In the genomic region with DNA sequence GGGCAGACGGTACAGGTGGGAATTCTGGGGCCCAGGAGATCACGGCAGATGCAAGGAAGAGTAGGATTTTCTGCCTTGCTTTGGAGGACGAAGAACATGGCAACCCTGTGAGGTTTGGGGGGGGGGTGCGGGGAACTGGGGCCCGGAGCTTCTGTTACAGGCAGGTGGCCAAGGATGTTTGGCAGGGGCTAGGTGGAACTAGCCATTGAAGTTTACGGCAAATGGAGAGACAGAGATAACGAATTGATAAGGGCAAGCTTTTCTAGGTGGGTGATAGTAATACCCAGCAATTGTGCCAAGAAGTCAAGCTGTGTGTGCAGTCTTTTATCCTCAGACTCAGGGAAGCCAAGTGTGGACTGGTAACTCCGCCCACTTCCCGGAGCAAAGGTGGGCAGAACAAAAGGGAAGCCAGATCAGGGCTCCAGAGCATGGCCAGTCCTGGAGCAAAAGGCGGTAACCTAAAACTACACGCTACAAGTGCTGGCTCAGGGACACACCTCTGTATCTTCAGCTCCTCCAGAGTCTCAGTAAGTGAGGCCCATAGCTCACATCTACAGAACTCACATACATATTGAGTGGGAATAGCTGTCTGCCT, we compare ENCODE assay signal across 19 mouse cellular contexts. TPM values are rescaled to one million over a fixed set of nuclear protein-coding genes. Genes with fewer than 3 reads are reported as not detected.
DNase-seq lines count a peak whose midpoint lies in the region; ATAC-seq lines count a peak whose summit lies in the region.
"Had no signal": no experiment of that assay in that cellular context is flagged by ENCODE, and none has a peak within 500 bp of the region (broad histone marks: within the 10 kb centered on the region; RNA-seq: fewer than 3 reads in every experiment).

No protein-coding gene starts in this region.

- H3K36me3 ChIP-seq in hindbrain, embryonic 10.5 days, result no peaks in the 10 kb centered on the region
- H3K36me3 ChIP-seq in hindbrain, embryonic 12.5 days, result no peaks in the 10 kb centered on the region
- H3K36me3 ChIP-seq in intestine, embryonic 16.5 days (ENCODE audit: control insufficient read depth, insufficient read depth, low read length), result no peaks in the 10 kb centered on the region
- H3K36me3 ChIP-seq: heart, embryonic 13.5 days; limb, embryonic 12.5 days; liver, embryonic 15.5 days had no signal

- no peaks in the 10 kb centered on the region for H3K27me3 ChIP-seq in hindbrain, embryonic 10.5 days (ENCODE audit: insufficient read depth, poor library complexity, severe bottlenecking)
- no peaks in the 10 kb centered on the region for H3K27me3 ChIP-seq in hindbrain, embryonic 12.5 days
- H3K27me3 ChIP-seq in intestine, embryonic 16.5 days (replicated peaks; ENCODE audit: control insufficient read depth, insufficient read depth, low read length), result no peaks in the 10 kb centered on the region
- H3K27me3 ChIP-seq: heart, embryonic 13.5 days; limb, embryonic 12.5 days; liver, embryonic 15.5 days had no signal

- H3K9ac ChIP-seq in hindbrain, embryonic 12.5 days, result no peak overlapping the region
- no peak overlapping the region for H3K9ac ChIP-seq in intestine, embryonic 16.5 days (ENCODE audit: low read depth, low read length)
- H3K9ac ChIP-seq: forebrain, postnatal 0 days; heart, embryonic 13.5 days; limb, embryonic 12.5 days; liver, embryonic 15.5 days had no signal

- no peak overlapping the region for H3K4me3 ChIP-seq in hindbrain, embryonic 10.5 days
- H3K4me3 ChIP-seq in hindbrain, embryonic 12.5 days, result no peak overlapping the region
- no peak overlapping the region for H3K4me3 ChIP-seq in intestine, embryonic 16.5 days (ENCODE audit: low read length)
- H3K4me3 ChIP-seq: heart, embryonic 13.5 days; limb, embryonic 12.5 days; liver, embryonic 15.5 days had no signal

- H3K4me1 ChIP-seq in hindbrain, embryonic 10.5 days (replicated peaks), result peaks cover 28% of the 10 kb centered on the region
- H3K4me1 ChIP-seq in hindbrain, embryonic 12.5 days, result peaks cover 20% of the 10 kb centered on the region
- peaks cover 18% of the 10 kb centered on the region for H3K4me1 ChIP-seq in intestine, embryonic 16.5 days (ENCODE audit: control insufficient read depth, insufficient read depth, low read length)

- WGBS in hindbrain, embryonic 10.5 days, result 61% methylated on average over 11 of the region's 11 CpGs
- WGBS in hindbrain, embryonic 12.5 days, result 62% methylated on average over 11 of the region's 11 CpGs
- 47% methylated on average over 11 of the region's 11 CpGs for WGBS in intestine, embryonic 16.5 days

- H3K4me2 ChIP-seq in hindbrain, embryonic 12.5 days (replicated peaks), result no peak overlapping the region
- no peak overlapping the region for H3K4me2 ChIP-seq in intestine, embryonic 16.5 days (ENCODE audit: low read depth, low read length)
- H3K4me2 ChIP-seq: heart, embryonic 13.5 days; limb, embryonic 12.5 days; liver, embryonic 15.5 days had no signal

- DNase-seq in hindbrain, embryonic 10.5 days (ENCODE audit: low spot score), result no peak
- DNase-seq in thymus, postnatal 14 days, result peak; percentile 52
- no peak for DNase-seq in thymus, adult 18-20 months
- DNase-seq in thymus, postnatal 4 days, result peak; percentile 61
- DNase-seq in spleen, postnatal 36 days (ENCODE audit: low spot score in 2 of 2), result no peak
- no peak for DNase-seq in frontal cortex, adult 2 months (ENCODE audit: extremely low spot score in 1 of 2, low spot score in 1 of 2)
- DNase-seq: B cell, adult 2 months; cerebellum, adult 11 months; forebrain, postnatal 0 days; gastrocnemius, postnatal 25 days; kidney, postnatal 36 days; layer of hippocampus, postnatal 36 days; right cerebral cortex, postnatal 14 days had no signal

- peak overlapping the region; percentile 13; the same call in 1 of the 2 replicates for H3K27ac ChIP-seq in hindbrain, embryonic 10.5 days
- no peak overlapping the region for H3K27ac ChIP-seq in hindbrain, embryonic 12.5 days
- peak overlapping the region; percentile 89 for H3K27ac ChIP-seq in intestine, embryonic 16.5 days (ENCODE audit: low read length)
- H3K27ac ChIP-seq: heart, embryonic 13.5 days; hindbrain, postnatal 0 days; limb, embryonic 12.5 days; liver, embryonic 15.5 days had no signal

- ATAC-seq in hindbrain, embryonic 12.5 days (ENCODE audit: low FRiP score), result no peak
- ATAC-seq in intestine, embryonic 16.5 days, result peak; percentile 73
- ATAC-seq: forebrain, postnatal 0 days; hindbrain, postnatal 0 days had no signal

- no peaks in the 10 kb centered on the region for H3K9me3 ChIP-seq in hindbrain, embryonic 10.5 days
- no peaks in the 10 kb centered on the region for H3K9me3 ChIP-seq in hindbrain, embryonic 12.5 days (replicated peaks)
- no peaks in the 10 kb centered on the region for H3K9me3 ChIP-seq in intestine, embryonic 16.5 days (ENCODE audit: control insufficient read depth, low read length)
- H3K9me3 ChIP-seq: heart, embryonic 13.5 days; limb, embryonic 12.5 days; liver, embryonic 15.5 days had no signal

RNA-seq across cellular contexts. Expression of a gene that starts 9.1 kb away (rescaled TPM):
- polyA plus RNA-seq in hindbrain, embryonic 10.5 days (2016; fragmentation: Nextera tagmentation; extraction: Ambion mirVana), result 8.7 and 8.9 TPM in 2 replicates
- 7.1 and 7.2 TPM in 2 replicates for polyA plus RNA-seq in hindbrain, embryonic 12.5 days (2016; fragmentation: Nextera tagmentation; extraction: Ambion mirVana)
- 13.5 and 17.8 TPM in 2 replicates for polyA plus RNA-seq in intestine, embryonic 16.5 days (2015; fragmentation: Nextera tagmentation; extraction: Ambion mirVana)
- polyA plus RNA-seq in frontal cortex, adult 2 months (2012; rRNA removed), result 8.3 and 9.8 TPM in 2 replicates

RNA-seq across cellular contexts. Expression of a gene that starts 39.5 kb away (rescaled TPM):
- polyA plus RNA-seq in hindbrain, embryonic 10.5 days (2016; fragmentation: Nextera tagmentation; extraction: Ambion mirVana), result 1.8 and 2.0 TPM in 2 replicates
- polyA plus RNA-seq in hindbrain, embryonic 12.5 days (2016; fragmentation: Nextera tagmentation; extraction: Ambion mirVana), result 3.0 and 4.4 TPM in 2 replicates
- polyA plus RNA-seq in intestine, embryonic 16.5 days (2015; fragmentation: Nextera tagmentation; extraction: Ambion mirVana), result 7.1 and 7.3 TPM in 2 replicates
- 2.6 and 3.4 TPM in 2 replicates for polyA plus RNA-seq in frontal cortex, adult 2 months (2012; rRNA removed)

RNA-seq across cellular contexts. Expression of a gene that starts 48.7 kb away (rescaled TPM):
- polyA plus RNA-seq in hindbrain, embryonic 10.5 days (2016; fragmentation: Nextera tagmentation; extraction: Ambion mirVana), result 23.7 and 31.1 TPM in 2 replicates
- 28.4 and 31.3 TPM in 2 replicates for polyA plus RNA-seq in hindbrain, embryonic 12.5 days (2016; fragmentation: Nextera tagmentation; extraction: Ambion mirVana)
- polyA plus RNA-seq in intestine, embryonic 16.5 days (2015; fragmentation: Nextera tagmentation; extraction: Ambion mirVana), result 38.7 and 44.1 TPM in 2 replicates
- polyA plus RNA-seq in frontal cortex, adult 2 months (2012; rRNA removed), result 38.3 and 40.2 TPM in 2 replicates

Comparison
In these comparisons a context has a peak if more than half of its experiments do, and no peak if none do; other contexts are left out.
1. DNase-seq: peak in thymus, postnatal 14 days (single experiment) and thymus, postnatal 4 days (single experiment); none in hindbrain, embryonic 10.5 days (single experiment), thymus, adult 18-20 months (0 of 2), spleen, postnatal 36 days (0 of 2) and frontal cortex, adult 2 months (0 of 2).